Mouse (Mus musculus) heart, embryonic 15.5 days (tissue): ENCODE measurements around the gene Fli1. TPM values are rescaled to one million over a fixed set of nuclear protein-coding genes. Genes with fewer than 3 reads are reported as not detected.

Experiments
- ATAC-seq: fragments of 200-750 bp; cut with Nextera tagmentation; replicated peaks from 2 replicates; pipeline ENCODE4 v1.8.0; 2017; ENCODE audit warnings: low read depth, moderate TSS enrichment; ENCODE audit not compliant: insufficient number of reproducible peaks, insufficient read depth, low FRiP score
- H3K27ac ChIP-seq: fragments of 300-500 bp; sonication (generic); 2 replicates; pipeline ENCODE4 v1.5.1; 2015; ENCODE audit warnings: mild to moderate bottlenecking, inconsistent platforms
- H3K27me3 ChIP-seq: fragments of 300-500 bp; sonication (generic); 2 replicates; pipeline ENCODE4 v1.6.1; 2015; ENCODE audit warnings: inconsistent platforms
- H3K36me3 ChIP-seq: fragments of 300-500 bp; sonication (generic); 2 replicates; pipeline ENCODE4 v1.6.1; 2015; ENCODE audit warnings: mild to moderate bottlenecking, inconsistent platforms
- H3K4me1 ChIP-seq: fragments of 300-500 bp; sonication (generic); replicated peaks from 2 replicates; pipeline ENCODE4 v1.6.1; 2015; ENCODE audit warnings: inconsistent platforms
- H3K4me2 ChIP-seq: fragments of 300-500 bp; sonication (generic); 2 replicates; pipeline ENCODE4 v1.6.1; 2015; ENCODE audit warnings: inconsistent platforms, mild to moderate bottlenecking, moderate library complexity
- H3K4me3 ChIP-seq: fragments of 300-500 bp; sonication (generic); 2 replicates; pipeline ENCODE4 v1.5.1; 2015; ENCODE audit warnings: mild to moderate bottlenecking, inconsistent platforms
- H3K9ac ChIP-seq: fragments of 300-500 bp; sonication (generic); 2 replicates; pipeline ENCODE4 v1.6.1; 2015; ENCODE audit warnings: mild to moderate bottlenecking, inconsistent platforms
- H3K9me3 ChIP-seq: fragments of 300-500 bp; sonication (generic); replicated peaks from 2 replicates; pipeline ENCODE4 v1.6.1; 2016; ENCODE audit warnings: inconsistent platforms
- WGBS: fragments of 180-500 bp; shearing (Covaris S2); methylation state at CpG from one replicate; pipeline ENCODE4 v1.1.7; 2015; ENCODE audit warnings: mixed read lengths; 5-methylcytosine and 5-hydroxymethylcytosine counted together
- polyA plus RNA-seq: library from polyadenylated mRNA; unstranded; fragments of >200 nt; fragmentation: Nextera tagmentation; extraction: Ambion mirVana; gene quantifications from 2 replicates; pipeline ENCODE4 v1.2.1, GENCODE M21; 2015

Fli1 gene
- polyA plus RNA-seq, 1 experiment from 2014 or later, result 21.8 TPM

GRCm38 (mm10) chr9:32520821-32521220, 21.8 kb downstream of the Fli1 start:
- Histone ChIP-seq H3K36me3 (no peaks in the 10 kb centered on the region), H3K4me1 (peaks cover 36% of the 10 kb centered on the region), H3K4me3 (no peak overlapping the region), H3K27me3 (no peaks in the 10 kb centered on the region), H3K4me2 (no peak overlapping the region), H3K27ac (peak overlapping the region; percentile 79), H3K9me3 (no peaks in the 10 kb centered on the region), H3K9ac (no peak overlapping the region)
- ATAC-seq, result no peak
- WGBS, result 51% methylated on average over 6 of the region's 6 CpGs

GRCm38 (mm10) chr9:32519101-32520051, 23.3 kb downstream of the Fli1 start:
- H3K4me2 ChIP-seq, result peak overlapping the region; percentile 42
- peaks cover 40% of the 10 kb centered on the region for H3K4me1 ChIP-seq
- H3K9me3 ChIP-seq, result no peaks in the 10 kb centered on the region
- no peaks in the 10 kb centered on the region for H3K36me3 ChIP-seq
- no peak overlapping the region for H3K9ac ChIP-seq
- ATAC-seq, result peak; percentile 63; the same call in 1 of the 2 replicates
- H3K27me3 ChIP-seq, result no peaks in the 10 kb centered on the region
- peak overlapping the region; percentile 79 for H3K27ac ChIP-seq
- 39% methylated on average over 22 of the region's 22 CpGs for WGBS
- no peak overlapping the region for H3K4me3 ChIP-seq

- H3K4me3 ChIP-seq, result no peak overlapping the region
- peak overlapping the region; percentile 42; the same call in 1 of the 2 replicates for H3K4me2 ChIP-seq
- H3K27ac ChIP-seq, result peak overlapping the region; percentile 79
- WGBS, result 64% methylated on average over 13 of the region's 13 CpGs
- no peaks in the 10 kb centered on the region for H3K27me3 ChIP-seq
- H3K9ac ChIP-seq, result no peak overlapping the region
- H3K36me3 ChIP-seq, result no peaks in the 10 kb centered on the region
- ATAC-seq, result 0 out of 2 replicates have a peak, but pooled peaks have one; percentile 26
- H3K9me3 ChIP-seq, result no peaks in the 10 kb centered on the region
- peaks cover 46% of the 10 kb centered on the region for H3K4me1 ChIP-seq
These were observed 24.1 kb downstream of the Fli1 start for GRCm38 (mm10) chr9:32518351-32519075.

GRCm38 (mm10) chr9:32516691-32517090, 26.0 kb downstream of the Fli1 start:
- no peak for ATAC-seq
- 62% methylated on average over 9 of the region's 9 CpGs for WGBS
- Histone ChIP-seq H3K9ac (no peak overlapping the region), H3K9me3 (no peaks in the 10 kb centered on the region), H3K4me1 (peaks cover 42% of the 10 kb centered on the region), H3K4me3 (no peak overlapping the region), H3K27ac (peak overlapping the region; percentile 63), H3K36me3 (no peaks in the 10 kb centered on the region), H3K27me3 (no peaks in the 10 kb centered on the region), H3K4me2 (no peak overlapping the region)

GRCm38 (mm10) chr9:32515894-32516686, 26.6 kb downstream of the Fli1 start:
- Histone ChIP-seq H3K36me3 (no peaks in the 10 kb centered on the region), H3K4me1 (peaks cover 36% of the 10 kb centered on the region), H3K9ac (no peak overlapping the region), H3K27me3 (no peaks in the 10 kb centered on the region), H3K9me3 (no peaks in the 10 kb centered on the region), H3K4me2 (no peak overlapping the region), H3K27ac (peak overlapping the region; percentile 63), H3K4me3 (no peak overlapping the region)
- WGBS, result 65% methylated on average over 10 of the region's 10 CpGs
- no peak for ATAC-seq

- WGBS, result 66% methylated on average over 6 of the region's 6 CpGs
- no peak overlapping the region for H3K9ac ChIP-seq
- no peaks in the 10 kb centered on the region for H3K36me3 ChIP-seq
- H3K27me3 ChIP-seq, result no peaks in the 10 kb centered on the region
- no peak overlapping the region for H3K27ac ChIP-seq
- ATAC-seq, result no peak
- no peak overlapping the region for H3K4me2 ChIP-seq
- no peaks in the 10 kb centered on the region for H3K9me3 ChIP-seq
- H3K4me1 ChIP-seq, result peaks cover 22% of the 10 kb centered on the region
- H3K4me3 ChIP-seq, result no peak overlapping the region
These were observed 28.1 kb downstream of the Fli1 start for GRCm38 (mm10) chr9:32514406-32515058.

GRCm38 (mm10) chr9:32513471-32513870, 29.2 kb downstream of the Fli1 start:
- Histone ChIP-seq H3K27ac (no peak overlapping the region), H3K36me3 (no peaks in the 10 kb centered on the region), H3K4me3 (no peak overlapping the region), H3K4me2 (no peak overlapping the region), H3K9me3 (no peaks in the 10 kb centered on the region), H3K9ac (no peak overlapping the region), H3K4me1 (peaks cover 12% of the 10 kb centered on the region), H3K27me3 (no peaks in the 10 kb centered on the region)
- ATAC-seq, result no peak
- WGBS, result 57% methylated on average over 2 of the region's 2 CpGs

GRCm38 (mm10) chr9:32510454-32511263, 32.0 kb downstream of the Fli1 start:
- Histone ChIP-seq H3K27me3 (no peaks in the 10 kb centered on the region), H3K4me1 (peaks cover 26% of the 10 kb centered on the region), H3K9ac (no peak overlapping the region), H3K4me3 (no peak overlapping the region), H3K27ac (no peak overlapping the region), H3K9me3 (no peaks in the 10 kb centered on the region), H3K4me2 (no peak overlapping the region), H3K36me3 (no peaks in the 10 kb centered on the region)
- WGBS, result 66% methylated on average over 7 of the region's 7 CpGs
- no peak for ATAC-seq

- H3K36me3 ChIP-seq, result no peaks in the 10 kb centered on the region
- H3K27me3 ChIP-seq, result no peaks in the 10 kb centered on the region
- no peak overlapping the region for H3K4me2 ChIP-seq
- no peak overlapping the region for H3K9ac ChIP-seq
- 53% methylated on average over 7 of the region's 7 CpGs for WGBS
- peak overlapping the region; percentile 77 for H3K27ac ChIP-seq
- no peak overlapping the region for H3K4me3 ChIP-seq
- peaks cover 28% of the 10 kb centered on the region for H3K4me1 ChIP-seq
- no peak for ATAC-seq
- H3K9me3 ChIP-seq, result no peaks in the 10 kb centered on the region
These were observed 32.9 kb downstream of the Fli1 start for GRCm38 (mm10) chr9:32509706-32510156.

GRCm38 (mm10) chr9:32508648-32509047, 34.0 kb downstream of the Fli1 start:
- Histone ChIP-seq H3K9ac (no peak overlapping the region), H3K4me3 (no peak overlapping the region), H3K27ac (peak overlapping the region; percentile 77), H3K4me1 (peaks cover 25% of the 10 kb centered on the region), H3K36me3 (no peaks in the 10 kb centered on the region), H3K4me2 (no peak overlapping the region; the same call in 1 of the 2 replicates), H3K27me3 (no peaks in the 10 kb centered on the region), H3K9me3 (no peaks in the 10 kb centered on the region)
- WGBS, result 60% methylated on average over 2 of the region's 2 CpGs
- no peak for ATAC-seq
